Mouse (Mus musculus): ENCODE measurements around the gene Rin1.

Gene Rin1

DNA sequence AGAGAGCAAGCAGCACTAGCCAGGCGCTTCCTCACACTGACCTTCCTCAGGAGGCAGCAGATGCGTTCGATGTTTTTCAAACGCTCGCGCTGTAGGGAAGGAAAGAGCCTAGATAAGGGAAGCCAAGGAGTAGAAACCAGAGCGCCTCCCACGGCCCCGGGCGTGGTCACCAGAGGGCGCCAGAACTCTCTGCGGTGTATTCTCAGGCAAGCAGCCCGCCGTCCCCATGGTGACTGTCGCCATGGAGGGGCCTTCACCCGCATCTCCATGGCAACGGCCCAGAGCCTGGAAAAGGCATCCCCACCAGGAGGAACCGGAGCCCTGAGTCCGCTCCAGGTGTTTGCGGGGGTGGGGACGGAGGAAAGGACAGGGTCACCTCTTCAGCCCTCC lies 44.0 kb downstream of the Rin1 start:
- DNase-seq (ENCODE audit: low read depth, low spot score): peak; percentile 91

DNA sequence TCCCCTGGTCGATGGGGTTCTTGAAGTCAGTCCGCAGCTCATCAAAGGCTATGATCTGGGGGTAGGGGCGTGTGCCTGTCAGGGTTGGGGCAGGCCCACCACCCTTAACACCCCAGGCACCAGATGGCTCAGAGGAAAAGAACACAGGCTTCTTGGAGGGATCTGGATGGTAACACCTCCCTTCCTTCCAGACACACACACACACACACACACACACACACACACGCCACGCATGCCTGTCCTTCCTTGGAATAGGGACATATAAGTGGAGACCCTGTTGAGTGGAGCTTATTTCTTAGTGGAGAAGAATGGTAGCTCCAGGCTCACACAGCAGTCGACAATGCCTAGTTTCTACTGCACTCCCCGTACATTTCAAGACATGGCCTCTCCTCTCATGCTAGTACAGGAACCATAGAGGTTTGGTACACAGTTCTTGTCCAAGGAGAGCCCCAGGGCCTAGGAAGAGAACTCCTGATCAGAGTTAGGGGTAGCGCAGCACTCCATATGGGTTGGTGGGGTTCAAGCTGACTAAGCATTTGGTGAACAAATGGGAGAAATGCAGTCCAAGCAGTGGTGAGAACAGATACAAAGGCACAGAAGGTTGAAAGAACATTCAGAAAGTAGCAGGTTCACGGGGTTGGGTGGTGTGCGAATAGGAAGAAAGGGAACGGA lies 44.6 kb downstream of the Rin1 start:
- DNase-seq (ENCODE audit: low read depth, low spot score): no peak

DNA sequence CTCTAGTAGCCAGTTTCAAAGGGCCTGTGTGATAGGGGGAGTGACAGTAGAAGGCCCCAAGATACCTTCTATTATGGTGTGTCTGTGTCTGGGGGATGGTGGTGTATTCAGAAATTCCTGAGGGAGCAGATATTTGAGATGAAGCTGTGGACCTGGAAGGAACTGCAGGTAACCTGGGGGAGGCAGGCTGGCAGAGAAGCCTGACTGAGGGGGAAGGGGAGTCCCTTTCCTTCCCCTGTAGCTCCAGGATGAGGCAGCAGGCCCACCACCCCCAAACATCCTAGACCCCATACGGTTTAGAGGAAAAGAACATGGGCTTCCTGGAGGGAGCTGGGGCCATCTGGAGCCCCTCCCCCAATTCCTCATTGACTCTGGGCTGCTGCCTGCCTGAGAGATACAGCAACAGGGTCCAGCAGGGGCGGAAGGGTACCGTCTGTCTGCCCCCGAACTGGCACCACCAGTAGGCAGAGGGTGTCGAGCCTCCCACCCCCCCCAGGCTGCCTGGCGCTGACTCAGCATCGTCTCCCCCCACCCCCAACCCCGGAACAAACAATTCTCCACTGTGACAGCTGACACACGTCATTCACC lies 45.7 kb downstream of the Rin1 start:
- DNase-seq (ENCODE audit: low read depth, low spot score): no peak

DNA sequence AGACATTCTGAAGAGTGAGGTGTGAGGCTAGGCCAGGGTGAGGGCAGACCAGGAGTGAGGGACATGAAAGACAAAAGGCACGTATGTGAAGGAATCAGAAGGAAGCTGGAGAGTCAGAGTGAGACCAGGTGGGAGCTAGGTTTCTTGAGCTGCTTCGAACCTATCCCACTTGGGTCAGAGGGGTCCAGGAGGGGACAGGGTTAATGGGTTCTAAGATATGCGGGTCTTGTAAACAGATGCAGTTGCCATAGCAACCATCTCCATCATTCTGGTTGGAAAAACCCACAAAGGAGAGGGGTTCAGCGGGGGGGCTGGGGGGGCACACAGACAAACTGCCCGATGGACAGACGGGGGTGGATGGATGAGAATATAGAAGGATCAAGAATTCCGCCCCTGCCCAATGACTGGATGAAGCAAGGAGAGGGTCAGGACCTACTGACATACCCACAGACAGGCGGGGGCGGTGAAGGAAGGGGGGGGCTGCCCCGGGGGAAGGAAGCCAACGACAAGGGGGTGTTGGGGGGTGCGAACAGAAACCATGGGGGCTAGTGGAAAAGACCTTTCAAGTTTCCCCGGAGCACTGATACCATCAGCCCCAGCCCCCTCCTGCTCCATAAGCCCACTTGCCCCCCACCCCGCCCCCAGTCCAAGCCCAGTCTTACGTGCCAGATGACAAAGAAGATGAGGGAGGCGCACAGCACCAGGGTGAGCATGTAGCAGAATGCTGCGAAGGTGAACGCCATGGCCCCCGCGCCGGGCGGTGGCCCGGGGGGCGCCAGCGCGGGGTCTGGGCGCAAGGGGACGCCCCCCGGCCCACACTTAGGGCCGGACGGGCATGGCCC lies 47.5 kb downstream of the Rin1 start:
- no peak for DNase-seq (ENCODE audit: low read depth, low spot score)

DNA sequence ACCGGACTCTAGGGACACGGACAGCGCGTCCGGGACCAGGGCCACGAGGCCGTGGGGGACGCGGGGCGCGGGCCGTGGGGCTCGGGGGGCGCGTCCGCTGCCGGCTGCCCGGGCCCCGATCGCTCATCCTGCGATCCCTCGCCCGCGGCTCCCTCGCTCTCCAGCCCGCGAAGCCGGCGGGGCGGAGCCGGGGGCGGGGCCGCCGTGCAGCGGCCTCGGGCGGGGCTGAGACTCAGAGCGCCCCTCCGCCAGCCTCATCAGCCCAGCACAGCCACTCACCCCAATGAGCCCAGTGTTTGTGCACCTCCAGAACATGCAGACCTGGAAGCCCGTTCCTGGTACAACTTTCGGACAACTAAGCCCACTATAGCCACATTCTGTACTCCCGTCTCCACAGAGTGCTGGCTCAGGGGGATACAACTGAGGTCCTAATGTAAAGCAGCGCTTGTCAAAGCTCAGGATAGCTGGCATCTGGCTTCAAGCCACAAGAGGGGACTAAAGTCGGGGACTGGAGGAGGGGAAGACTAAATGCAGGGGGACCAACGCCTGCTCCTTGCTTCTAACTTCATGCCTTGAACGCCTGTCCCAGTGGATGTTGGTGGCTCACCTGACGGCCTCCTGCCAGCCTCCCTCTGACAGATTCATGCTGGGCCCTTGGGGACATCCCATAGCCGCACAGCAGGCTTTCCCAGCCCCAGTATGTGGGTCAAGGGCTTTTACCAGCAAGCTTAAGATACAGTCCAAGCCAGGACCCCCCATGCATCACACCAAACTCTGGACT lies 48.3 kb downstream of the Rin1 start, which contains the start of gene Cnih2:
Gene Cnih2, minus strand, starts transcription at position 159 of the 781 bp plus-strand sequence.
- no peak for DNase-seq (ENCODE audit: low read depth, low spot score)

DNA sequence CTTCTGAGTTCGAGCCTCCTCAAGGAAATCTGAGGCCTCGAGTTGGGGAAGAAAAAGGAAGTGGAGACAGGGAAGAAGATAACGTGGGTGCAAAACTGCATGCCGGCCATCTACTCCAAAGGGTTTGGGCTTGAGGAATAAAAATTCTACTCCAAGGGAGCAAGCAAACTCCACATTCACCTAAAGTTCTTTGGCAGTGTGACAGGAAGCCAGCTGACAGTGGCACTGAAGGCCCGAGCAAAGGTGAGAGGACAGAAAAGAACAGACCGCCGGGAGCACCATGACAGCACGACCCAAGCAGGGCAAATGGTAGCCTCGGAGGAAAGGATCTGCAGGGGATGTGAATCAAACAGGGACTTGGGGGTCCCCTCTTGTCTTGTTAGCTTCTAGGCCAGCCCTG lies 55.8 kb downstream of the Rin1 start:
- no peak for DNase-seq (ENCODE audit: low read depth, low spot score)
